Mouse (Mus musculus): ENCODE results near the gene Lrrc8c. TPM values are rescaled to one million over a fixed set of nuclear protein-coding genes. Genes with fewer than 3 reads are reported as not detected.
A peak's percentile ranks its signal among the peaks of the same experiment; 100 is the strongest.

The Lrrc8c gene
- 13.0 and 14.7 TPM in 2 replicates for polyA plus RNA-seq (2012; rRNA removed)

- H3K36me3 ChIP-seq (ENCODE audit: control insufficient read depth, insufficient read depth, low read length) = no peaks in the 10 kb centered on the region
- H3K27me3 ChIP-seq (ENCODE audit: control insufficient read depth, insufficient read depth, low read length) = no peaks in the 10 kb centered on the region; the same call in 1 of the 2 replicates
- TF ChIP-seq CTCF (IDR thresholded peaks at IDR 0.05; ENCODE audit: control insufficient read depth, insufficient read depth, insufficient replicate concordance, low read depth, low read length) (no peak), POLR2A (IDR thresholded peaks at IDR 0.05; ENCODE audit: control insufficient read depth, low read depth, low read length) (peak; percentile 45; the same call in 1 of the 2 replicates)
- peak within 1 kb of the TSS; percentile 74 for H3K4me3 ChIP-seq (ENCODE audit: control insufficient read depth, low read depth, low read length)
- H3K27ac ChIP-seq (ENCODE audit: control insufficient read depth, insufficient read depth, low read depth, low read length) = no peak within 1 kb of the TSS
- H3K4me1 ChIP-seq (ENCODE audit: control insufficient read depth, insufficient read depth, low read length) = peaks cover 6% of the 10 kb centered on the region
These were observed at the start of gene Lrrc8c for GRCm38 (mm10) chr5:105519096-105519975. Gene Lrrc8c, plus strand, starts transcription at chr5:105519388.

- Histone ChIP-seq H3K27me3 (ENCODE audit: control insufficient read depth, insufficient read depth, low read length) (no peaks in the 10 kb centered on the region), H3K36me3 (ENCODE audit: control insufficient read depth, insufficient read depth, low read length) (no peaks in the 10 kb centered on the region), H3K27ac (ENCODE audit: control insufficient read depth, insufficient read depth, low read depth, low read length) (no peak overlapping the region), H3K4me3 (ENCODE audit: control insufficient read depth, low read depth, low read length) (no peak overlapping the region), H3K4me1 (ENCODE audit: control insufficient read depth, insufficient read depth, low read length) (no peaks in the 10 kb centered on the region)
- TF ChIP-seq CTCF (IDR thresholded peaks at IDR 0.05; ENCODE audit: control insufficient read depth, insufficient read depth, insufficient replicate concordance, low read depth, low read length) = no peak
- no peak for TF ChIP-seq POLR2A (IDR thresholded peaks at IDR 0.05; ENCODE audit: control insufficient read depth, low read depth, low read length)
These were observed 46.0 kb upstream of the Lrrc8c start for GRCm38 (mm10) chr5:105472983-105473705.

GRCm38 (mm10) chr5:105477527-105477926 is 41.7 kb upstream of the Lrrc8c start:
- H3K27me3 ChIP-seq (ENCODE audit: control insufficient read depth, insufficient read depth, low read length) = no peaks in the 10 kb centered on the region
- no peak overlapping the region for H3K4me3 ChIP-seq (ENCODE audit: control insufficient read depth, low read depth, low read length)
- TF ChIP-seq CTCF (IDR thresholded peaks at IDR 0.05; ENCODE audit: control insufficient read depth, insufficient read depth, insufficient replicate concordance, low read depth, low read length) (no peak), POLR2A (IDR thresholded peaks at IDR 0.05; ENCODE audit: control insufficient read depth, low read depth, low read length) (no peak)
- H3K4me1 ChIP-seq (ENCODE audit: control insufficient read depth, insufficient read depth, low read length) = peaks cover 12% of the 10 kb centered on the region
- H3K36me3 ChIP-seq (ENCODE audit: control insufficient read depth, insufficient read depth, low read length) = no peaks in the 10 kb centered on the region
- H3K27ac ChIP-seq (ENCODE audit: control insufficient read depth, insufficient read depth, low read depth, low read length) = no peak overlapping the region

- Histone ChIP-seq H3K4me1 (ENCODE audit: control insufficient read depth, insufficient read depth, low read length) (peaks cover 12% of the 10 kb centered on the region), H3K36me3 (ENCODE audit: control insufficient read depth, insufficient read depth, low read length) (no peaks in the 10 kb centered on the region), H3K4me3 (ENCODE audit: control insufficient read depth, low read depth, low read length) (peak overlapping the region; percentile 80), H3K27ac (ENCODE audit: control insufficient read depth, insufficient read depth, low read depth, low read length) (no peak overlapping the region), H3K27me3 (ENCODE audit: control insufficient read depth, insufficient read depth, low read length) (no peaks in the 10 kb centered on the region)
- TF ChIP-seq CTCF (IDR thresholded peaks at IDR 0.05; ENCODE audit: control insufficient read depth, insufficient read depth, insufficient replicate concordance, low read depth, low read length) (no peak), POLR2A (IDR thresholded peaks at IDR 0.05; ENCODE audit: control insufficient read depth, low read depth, low read length) (no peak)
These were observed 39.5 kb upstream of the Lrrc8c start for GRCm38 (mm10) chr5:105479673-105480072.

GRCm38 (mm10) chr5:105480561-105480960 is 38.6 kb upstream of the Lrrc8c start:
- Histone ChIP-seq H3K36me3 (ENCODE audit: control insufficient read depth, insufficient read depth, low read length) (no peaks in the 10 kb centered on the region), H3K4me1 (ENCODE audit: control insufficient read depth, insufficient read depth, low read length) (peaks cover 12% of the 10 kb centered on the region), H3K4me3 (ENCODE audit: control insufficient read depth, low read depth, low read length) (peak overlapping the region; percentile 80), H3K27me3 (ENCODE audit: control insufficient read depth, insufficient read depth, low read length) (no peaks in the 10 kb centered on the region), H3K27ac (ENCODE audit: control insufficient read depth, insufficient read depth, low read depth, low read length) (no peak overlapping the region)
- TF ChIP-seq POLR2A (IDR thresholded peaks at IDR 0.05; ENCODE audit: control insufficient read depth, low read depth, low read length) (no peak), CTCF (IDR thresholded peaks at IDR 0.05; ENCODE audit: control insufficient read depth, insufficient read depth, insufficient replicate concordance, low read depth, low read length) (no peak)

- H3K27me3 ChIP-seq (ENCODE audit: control insufficient read depth, insufficient read depth, low read length) = no peaks in the 10 kb centered on the region
- no peaks in the 10 kb centered on the region for H3K36me3 ChIP-seq (ENCODE audit: control insufficient read depth, insufficient read depth, low read length)
- TF ChIP-seq CTCF (IDR thresholded peaks at IDR 0.05; ENCODE audit: control insufficient read depth, insufficient read depth, insufficient replicate concordance, low read depth, low read length) (no peak), POLR2A (IDR thresholded peaks at IDR 0.05; ENCODE audit: control insufficient read depth, low read depth, low read length) (no peak)
- H3K27ac ChIP-seq (ENCODE audit: control insufficient read depth, insufficient read depth, low read depth, low read length) = no peak overlapping the region
- H3K4me3 ChIP-seq (ENCODE audit: control insufficient read depth, low read depth, low read length) = no peak overlapping the region
- peaks cover 12% of the 10 kb centered on the region for H3K4me1 ChIP-seq (ENCODE audit: control insufficient read depth, insufficient read depth, low read length)
These were observed 35.6 kb upstream of the Lrrc8c start for GRCm38 (mm10) chr5:105483632-105484031.

GRCm38 (mm10) chr5:105484247-105484646 is 34.9 kb upstream of the Lrrc8c start:
- H3K36me3 ChIP-seq (ENCODE audit: control insufficient read depth, insufficient read depth, low read length) = no peaks in the 10 kb centered on the region
- H3K27me3 ChIP-seq (ENCODE audit: control insufficient read depth, insufficient read depth, low read length) = no peaks in the 10 kb centered on the region
- no peak overlapping the region for H3K27ac ChIP-seq (ENCODE audit: control insufficient read depth, insufficient read depth, low read depth, low read length)
- TF ChIP-seq POLR2A (IDR thresholded peaks at IDR 0.05; ENCODE audit: control insufficient read depth, low read depth, low read length) (no peak), CTCF (IDR thresholded peaks at IDR 0.05; ENCODE audit: control insufficient read depth, insufficient read depth, insufficient replicate concordance, low read depth, low read length) (no peak)
- no peak overlapping the region for H3K4me3 ChIP-seq (ENCODE audit: control insufficient read depth, low read depth, low read length)
- peaks cover 12% of the 10 kb centered on the region for H3K4me1 ChIP-seq (ENCODE audit: control insufficient read depth, insufficient read depth, low read length)
